Mouse (Mus musculus) forebrain, embryonic 11.5 days (tissue): ENCODE results near the gene Ube3c. TPM values are rescaled to one million over a fixed set of nuclear protein-coding genes. Genes with fewer than 3 reads are reported as not detected.
"Not testable (repeated sequence)": the region's sequence is repeated elsewhere in the genome, so short reads cannot be mapped to it uniquely, and the experiment has no call there.

Experiments used
- ATAC-seq: fragments of 200-750 bp; cut with Nextera tagmentation; replicated peaks from 2 replicates; pipeline ENCODE4 v1.8.0; 2017; ENCODE audit warnings: moderate TSS enrichment; ENCODE audit not compliant: low FRiP score
- DNase-seq: peaks from one replicate; pipeline ENCODE4 v3.0.0-alpha.2; 2017; ENCODE audit warnings: low spot score
- H3K27ac ChIP-seq: fragments of 300-500 bp; sonication (generic); 2 replicates; pipeline ENCODE4 v1.5.1; 2014; ENCODE audit warnings: low read depth, low read length
- H3K27me3 ChIP-seq: fragments of 300-500 bp; sonication (generic); 2 replicates; pipeline ENCODE4 v1.6.1; 2014; ENCODE audit warnings: mild to moderate bottlenecking, low read length, mixed read lengths; ENCODE audit not compliant: control insufficient read depth, insufficient read depth
- H3K36me3 ChIP-seq: fragments of 300-500 bp; sonication (generic); 2 replicates; pipeline ENCODE4 v1.6.1; 2014; ENCODE audit warnings: mild to moderate bottlenecking, low read length, moderate library complexity, mixed read lengths; ENCODE audit not compliant: control insufficient read depth, insufficient read depth
- H3K4me1 ChIP-seq: fragments of 300-500 bp; sonication (generic); replicated peaks from 2 replicates; pipeline ENCODE4 v1.6.1; 2014; ENCODE audit warnings: low read length, mixed read lengths; ENCODE audit not compliant: control insufficient read depth, insufficient read depth
- H3K4me2 ChIP-seq: fragments of 300-500 bp; sonication (generic); 2 replicates; pipeline ENCODE4 v1.6.1; 2014; ENCODE audit warnings: low read depth, mild to moderate bottlenecking, low read length, moderate library complexity, mixed read lengths; ENCODE audit not compliant: severe bottlenecking
- H3K4me3 ChIP-seq: fragments of 300-500 bp; sonication (generic); 2 replicates; pipeline ENCODE4 v1.5.1; 2014; ENCODE audit warnings: low read depth, low read length
- H3K9ac ChIP-seq: fragments of 300-500 bp; sonication (generic); 2 replicates; pipeline ENCODE4 v1.6.1; 2014; ENCODE audit warnings: low read length
- H3K9me3 ChIP-seq: fragments of 300-500 bp; sonication (generic); 2 replicates; pipeline ENCODE4 v1.6.1; 2016; ENCODE audit warnings: low read length, mixed read lengths; ENCODE audit not compliant: control insufficient read depth
- WGBS: fragments of 180-500 bp; shearing (Covaris S2); extraction: QIAGEN DNeasy Blood & Tissue Kit; methylation state at CpG from one replicate; pipeline ENCODE4 v1.1.7; 2014; 5-methylcytosine and 5-hydroxymethylcytosine counted together
- polyA plus RNA-seq: library from polyadenylated mRNA; unstranded; fragments of >200 nt; fragmentation: Nextera tagmentation; extraction: Ambion mirVana; gene quantifications from 2 replicates; pipeline ENCODE4 v1.2.1, GENCODE M21; 2014

The Ube3c gene
- polyA plus RNA-seq, 1 experiment from 2014 or later = 42.1 TPM

DNA sequence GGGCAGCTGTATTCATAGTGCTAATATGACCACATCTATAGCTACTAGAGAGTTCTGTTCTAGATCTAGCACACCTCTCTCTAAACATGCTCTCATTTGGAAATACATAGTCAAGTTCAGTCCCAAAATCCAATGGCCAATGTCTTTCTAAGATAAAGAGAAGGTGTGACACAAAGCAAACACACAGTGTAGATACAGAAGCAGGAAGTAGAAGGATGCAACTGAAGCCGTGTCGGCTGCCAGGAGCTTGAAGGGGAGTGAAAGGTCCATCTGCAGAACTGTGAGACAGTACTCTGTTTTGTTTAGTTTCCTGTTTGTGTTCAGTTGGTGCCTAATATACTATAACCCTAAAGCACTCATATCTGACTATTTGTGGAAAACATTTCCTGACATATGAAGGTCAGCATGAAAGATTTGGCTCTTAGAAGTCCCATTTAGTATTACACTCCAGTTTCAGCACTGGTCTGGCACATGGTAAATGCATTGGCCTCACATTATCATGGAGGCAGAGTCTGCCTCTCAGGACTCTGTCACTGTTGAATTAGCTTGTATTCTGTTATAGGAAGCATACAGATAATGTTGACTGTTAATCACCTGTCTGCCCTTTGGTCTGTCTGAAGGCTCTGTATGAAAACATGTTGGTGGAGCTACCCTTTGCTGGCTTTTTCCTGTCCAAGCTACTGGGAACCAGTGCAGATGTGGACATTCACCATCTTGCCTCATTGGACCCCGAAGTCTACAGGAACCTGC is 88.7 kb downstream of the Ube3c start:
- Histone ChIP-seq H3K4me1 (no peaks in the 10 kb centered on the region), H3K4me2 (no peak overlapping the region), H3K4me3 (no peak overlapping the region), H3K27me3 (no peaks in the 10 kb centered on the region), H3K9me3 (no peaks in the 10 kb centered on the region), H3K9ac (no peak overlapping the region), H3K36me3 (no peaks in the 10 kb centered on the region), H3K27ac (no peak overlapping the region)
- DNase-seq (no peak), ATAC-seq (no peak)
- 93% methylated on average over 3 of the region's 3 CpGs for WGBS

DNA sequence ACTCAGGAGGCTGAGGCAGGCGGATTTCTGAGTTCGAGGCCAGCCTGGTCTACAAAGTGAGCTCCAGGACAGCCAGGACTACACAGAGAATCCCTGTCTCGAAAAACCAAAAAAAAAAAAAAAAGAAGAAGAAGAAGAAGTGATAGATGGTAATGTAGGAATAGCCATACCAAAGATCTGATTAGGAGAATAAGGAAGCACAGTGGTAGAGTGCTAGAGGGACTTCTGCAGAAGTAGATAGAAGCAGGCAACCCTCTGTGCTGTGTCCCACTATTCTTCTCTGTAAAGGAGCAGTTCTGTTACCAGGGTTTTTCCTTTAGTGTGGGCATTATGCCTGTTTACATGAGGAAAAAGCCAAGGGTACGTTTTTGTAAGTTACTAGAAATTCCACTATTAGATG is 92.2 kb downstream of the Ube3c start:
- H3K9ac ChIP-seq, ATAC-seq, H3K27ac ChIP-seq, H3K9me3 ChIP-seq, DNase-seq, H3K4me2 ChIP-seq, H3K36me3 ChIP-seq, H3K4me1 ChIP-seq, H3K27me3 ChIP-seq, H3K4me3 ChIP-seq: not testable (repeated sequence)
- 93% methylated on average over 4 of the region's 4 CpGs for WGBS

DNA sequence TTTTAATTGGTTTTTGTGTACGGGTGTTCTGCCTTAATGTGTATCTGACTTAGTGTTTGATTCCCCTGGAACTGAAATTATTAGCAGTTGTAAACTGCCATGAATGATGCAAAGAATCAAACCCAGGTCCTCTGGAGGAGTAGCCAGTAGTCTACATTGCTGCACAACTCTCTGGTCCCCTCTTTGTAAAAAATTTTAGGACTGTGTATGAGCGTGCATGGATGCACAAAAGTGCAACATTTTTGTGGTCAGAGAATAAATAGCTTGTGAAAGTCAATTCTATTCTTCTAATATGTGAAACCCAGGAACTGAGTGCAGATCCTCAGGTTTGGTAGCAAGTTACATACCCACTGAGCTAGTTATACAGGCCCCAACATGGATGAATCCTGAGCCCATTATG is 96.3 kb downstream of the Ube3c start:
- H3K9me3 ChIP-seq = no peaks in the 10 kb centered on the region
- no peaks in the 10 kb centered on the region for H3K4me1 ChIP-seq
- H3K36me3 ChIP-seq = no peaks in the 10 kb centered on the region; the same call in 1 of the 2 replicates
- no peak overlapping the region for H3K27ac ChIP-seq
- 91% methylated on average over 2 of the region's 2 CpGs for WGBS
- DNase-seq (no peak), ATAC-seq (no peak)
- no peak overlapping the region for H3K4me3 ChIP-seq
- no peak overlapping the region for H3K9ac ChIP-seq
- no peak overlapping the region for H3K4me2 ChIP-seq
- no peaks in the 10 kb centered on the region for H3K27me3 ChIP-seq

DNA sequence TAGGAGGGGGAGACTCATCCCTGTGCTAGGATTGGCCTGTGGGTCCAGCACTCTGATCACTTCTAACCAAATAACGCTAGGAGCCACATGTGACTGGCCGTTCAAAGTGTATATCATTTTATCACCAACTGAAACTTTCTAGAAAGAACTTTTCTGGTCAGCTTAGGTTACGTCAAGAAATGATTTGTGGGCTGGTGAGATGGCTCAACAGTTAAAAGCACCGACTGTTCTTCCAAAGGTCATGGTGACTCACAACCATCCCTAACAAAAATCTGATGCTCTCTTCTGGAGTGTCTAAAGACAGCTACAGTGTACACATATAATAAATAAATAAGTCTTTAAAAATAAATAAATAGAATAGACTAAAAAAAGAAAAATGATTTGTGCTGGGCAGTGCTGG is 103.5 kb downstream of the Ube3c start:
- Histone ChIP-seq H3K27ac (no peak overlapping the region), H3K4me3 (no peak overlapping the region), H3K4me2 (no peak overlapping the region), H3K9ac (no peak overlapping the region), H3K9me3 (no peaks in the 10 kb centered on the region), H3K27me3 (no peaks in the 10 kb centered on the region), H3K4me1 (no peaks in the 10 kb centered on the region), H3K36me3 (peaks cover 6% of the 10 kb centered on the region; the same call in 1 of the 2 replicates)
- 94% methylated on average over 4 of the region's 4 CpGs for WGBS
- DNase-seq (no peak), ATAC-seq (no peak)

DNA sequence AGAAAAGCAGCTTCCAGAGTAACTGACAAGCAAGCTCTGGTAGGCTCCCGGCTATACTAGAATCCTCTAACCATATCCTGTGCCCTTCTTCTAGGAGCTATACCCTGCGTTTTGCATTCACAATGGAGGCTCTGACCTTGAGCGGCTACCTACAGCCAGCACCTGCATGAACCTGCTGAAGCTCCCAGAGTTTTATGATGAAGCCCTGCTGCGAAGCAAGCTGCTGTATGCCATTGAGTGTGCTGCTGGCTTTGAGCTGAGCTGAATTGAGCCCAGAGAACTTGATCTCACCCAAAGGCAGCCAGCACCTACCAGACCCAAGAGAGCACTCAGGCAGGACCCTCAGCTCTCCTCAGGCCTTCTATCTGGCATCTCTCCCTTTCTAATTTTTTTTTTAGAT is 105.3 kb downstream of the Ube3c start:
- Histone ChIP-seq H3K4me1 (no peaks in the 10 kb centered on the region), H3K36me3 (peaks cover 6% of the 10 kb centered on the region; the same call in 1 of the 2 replicates), H3K27me3 (no peaks in the 10 kb centered on the region), H3K9me3 (no peaks in the 10 kb centered on the region), H3K4me2 (no peak overlapping the region), H3K27ac (no peak overlapping the region), H3K4me3 (no peak overlapping the region), H3K9ac (no peak overlapping the region)
- DNase-seq = no peak
- no peak for ATAC-seq
- WGBS = 97% methylated on average over 4 of the region's 4 CpGs

DNA sequence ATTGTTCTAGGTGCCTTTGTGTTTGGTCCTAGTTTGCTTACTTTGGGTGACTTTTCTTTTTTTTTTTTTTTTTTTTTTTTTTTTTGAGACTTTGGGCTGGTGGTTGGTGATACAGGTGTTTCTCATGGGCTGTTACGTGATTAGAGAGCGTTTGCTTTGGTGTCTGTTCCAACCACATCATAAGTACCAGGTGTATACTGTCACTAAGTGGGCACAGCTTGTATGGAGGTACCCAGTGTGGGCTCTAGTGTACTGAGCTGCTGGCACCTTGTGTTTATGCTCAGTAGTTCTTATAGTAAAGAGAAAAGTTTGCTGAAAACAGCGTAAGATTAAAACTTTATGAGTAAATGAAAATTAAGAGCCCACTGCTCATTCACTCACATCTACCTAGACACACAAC is 107.4 kb downstream of the Ube3c start:
- DNase-seq = no peak
- no peak overlapping the region for H3K4me3 ChIP-seq
- H3K36me3 ChIP-seq = no peaks in the 10 kb centered on the region; the same call in 1 of the 2 replicates
- H3K9me3 ChIP-seq = no peaks in the 10 kb centered on the region
- no peak overlapping the region for H3K27ac ChIP-seq
- WGBS = 98% methylated on average over 3 of the region's 3 CpGs
- no peak for ATAC-seq
- H3K4me1 ChIP-seq = no peaks in the 10 kb centered on the region
- H3K9ac ChIP-seq = no peak overlapping the region
- H3K4me2 ChIP-seq = no peak overlapping the region
- no peaks in the 10 kb centered on the region for H3K27me3 ChIP-seq

DNA sequence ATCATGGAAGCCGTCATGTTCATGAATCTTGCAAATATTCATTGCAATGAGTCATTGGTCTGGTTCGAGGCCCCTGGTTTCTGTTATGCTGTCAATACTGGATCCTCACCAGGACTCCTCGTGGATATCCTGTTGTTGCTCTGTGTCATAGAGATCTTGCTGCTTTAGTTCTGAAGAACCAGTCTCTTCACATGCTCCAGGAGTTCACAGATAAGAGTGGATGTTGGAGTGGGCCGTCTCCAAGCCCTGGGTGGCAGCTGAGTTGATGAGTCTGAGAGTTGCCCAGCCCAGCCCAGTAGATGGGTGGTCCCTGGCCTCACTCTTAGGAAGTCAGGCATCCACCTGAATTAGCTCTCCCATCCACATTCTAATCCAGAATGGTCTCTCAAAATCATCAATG is 116.0 kb downstream of the Ube3c start:
- no peaks in the 10 kb centered on the region for H3K9me3 ChIP-seq
- H3K4me1 ChIP-seq = no peaks in the 10 kb centered on the region
- no peaks in the 10 kb centered on the region for H3K27me3 ChIP-seq
- no peak overlapping the region for H3K4me3 ChIP-seq
- ATAC-seq (no peak), DNase-seq (no peak)
- 88% methylated on average over 4 of the region's 4 CpGs for WGBS
- no peak overlapping the region for H3K27ac ChIP-seq
- no peaks in the 10 kb centered on the region for H3K36me3 ChIP-seq
- H3K4me2 ChIP-seq = no peak overlapping the region
- H3K9ac ChIP-seq = no peak overlapping the region

DNA sequence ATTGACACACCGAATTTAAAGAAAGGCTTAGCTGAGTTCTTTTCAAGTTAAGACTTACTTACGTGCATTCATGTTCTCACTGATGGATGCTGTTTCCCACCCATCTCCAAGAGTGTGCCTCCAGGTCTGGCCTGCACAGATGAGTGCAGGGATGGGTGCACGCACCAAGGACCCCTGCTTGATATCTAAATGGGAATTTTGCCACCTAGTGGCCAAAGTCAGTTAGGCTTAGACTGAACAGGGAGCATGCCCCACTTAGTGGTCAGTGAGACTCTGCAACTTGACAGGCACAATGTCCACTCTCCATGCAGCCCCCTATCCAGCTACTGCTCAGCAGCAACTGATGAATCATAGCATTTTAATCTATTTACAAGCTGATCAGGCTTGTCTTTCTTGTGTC is 118.6 kb downstream of the Ube3c start:
- Histone ChIP-seq H3K27ac (no peak overlapping the region), H3K4me3 (no peak overlapping the region), H3K4me2 (no peak overlapping the region), H3K4me1 (no peaks in the 10 kb centered on the region), H3K9me3 (no peaks in the 10 kb centered on the region), H3K36me3 (no peaks in the 10 kb centered on the region), H3K27me3 (no peaks in the 10 kb centered on the region), H3K9ac (no peak overlapping the region)
- WGBS = 58% methylated on average over 3 of the region's 3 CpGs
- ATAC-seq = peak; percentile 44; the same call in 1 of the 2 replicates
- peak; percentile 60 for DNase-seq

GRCm38 (mm10) chr5:29688352-29688751 is 119.3 kb downstream of the Ube3c start:
- no peaks in the 10 kb centered on the region for H3K27me3 ChIP-seq
- no peak overlapping the region for H3K9ac ChIP-seq
- no peak overlapping the region for H3K4me2 ChIP-seq
- no peaks in the 10 kb centered on the region for H3K9me3 ChIP-seq
- H3K36me3 ChIP-seq = no peaks in the 10 kb centered on the region
- 71% methylated on average over 7 of the region's 7 CpGs for WGBS
- H3K27ac ChIP-seq = no peak overlapping the region
- ATAC-seq (no peak), DNase-seq (no peak)
- H3K4me1 ChIP-seq = no peaks in the 10 kb centered on the region
- no peak overlapping the region for H3K4me3 ChIP-seq
